Mouse (Mus musculus) midbrain, postnatal 0 days (tissue): ENCODE data around the gene Gm5129. TPM values are rescaled to one million over a fixed set of nuclear protein-coding genes. Genes with fewer than 3 reads are reported as not detected.

Experiments used
- ATAC-seq: fragments of 200-750 bp; cut with Nextera tagmentation; 2 replicates; pipeline ENCODE4 v1.8.0; 2017; ENCODE audit warnings: moderate number of reproducible peaks, mild to moderate bottlenecking, moderate TSS enrichment, moderate library complexity; ENCODE audit not compliant: low FRiP score
- DNase-seq: peaks from one replicate; pipeline ENCODE4 v3.0.0-alpha.2; 2015; ENCODE audit warnings: low spot score
- H3K27ac ChIP-seq: fragments of 300-500 bp; sonication (generic); 2 replicates; pipeline ENCODE4 v1.5.1; 2014; ENCODE audit warnings: low read depth, mild to moderate bottlenecking, low read length, mixed read lengths
- H3K27me3 ChIP-seq: fragments of 300-500 bp; sonication (generic); 2 replicates; pipeline ENCODE4 v1.6.1; 2014; ENCODE audit warnings: low read length, control low read depth, mixed read lengths; ENCODE audit not compliant: insufficient read depth
- H3K36me3 ChIP-seq: fragments of 300-500 bp; sonication (generic); 2 replicates; pipeline ENCODE4 v1.6.1; 2014; ENCODE audit warnings: low read length, control low read depth, mixed read lengths; ENCODE audit not compliant: insufficient read depth
- H3K4me1 ChIP-seq: fragments of 300-500 bp; sonication (generic); 2 replicates; pipeline ENCODE4 v1.6.1; 2014; ENCODE audit warnings: mild to moderate bottlenecking, control low read depth, antibody characterized with exemption, low read length, mixed read lengths; ENCODE audit not compliant: insufficient read depth
- H3K4me2 ChIP-seq: fragments of 300-500 bp; sonication (generic); 2 replicates; pipeline ENCODE4 v1.6.1; 2014; ENCODE audit warnings: low read depth, mild to moderate bottlenecking, low read length, mixed read lengths; ENCODE audit not compliant: poor library complexity, severe bottlenecking
- H3K4me3 ChIP-seq: fragments of 300-500 bp; sonication (generic); 2 replicates; pipeline ENCODE4 v1.5.1; 2014; ENCODE audit warnings: low read depth, mild to moderate bottlenecking, low read length, moderate library complexity
- H3K9ac ChIP-seq: fragments of 300-500 bp; sonication (generic); replicated peaks from 2 replicates; pipeline ENCODE4 v1.6.1; 2014; ENCODE audit warnings: mild to moderate bottlenecking, low read length, moderate library complexity, mixed read lengths; ENCODE audit not compliant: poor library complexity, severe bottlenecking
- H3K9me3 ChIP-seq: fragments of 300-500 bp; sonication (generic); 2 replicates; pipeline ENCODE4 v1.6.1; 2016; ENCODE audit warnings: low read length, control low read depth
- CTCF ChIP-seq: IDR thresholded peaks from 2 replicates; pipeline ENCODE4 v1.5.1; 2016; ENCODE audit warnings: antibody characterized with exemption, mild to moderate bottlenecking
- WGBS: fragments of 180-500 bp; shearing (Covaris S2); extraction: QIAGEN DNeasy Blood & Tissue Kit; methylation state at CpG from one replicate; pipeline ENCODE4 v1.1.7; 2014; 5-methylcytosine and 5-hydroxymethylcytosine counted together
- polyA plus RNA-seq: library from polyadenylated mRNA; unstranded; fragments of >200 nt; fragmentation: Nextera tagmentation; extraction: Ambion mirVana; gene quantifications from 2 replicates; pipeline ENCODE4 v1.2.1, GENCODE M21; 2015
- total RNA-seq: library from RNA; depleted of rRNA; stranded (reverse); fragments of >200 nt; gene quantifications from 2 replicates; pipeline ENCODE4 v1.2.3, GENCODE M21; 2014

Gm5129 gene
- total and polyA plus RNA-seq, 2 experiments from 2014 or later = not detected

DNA sequence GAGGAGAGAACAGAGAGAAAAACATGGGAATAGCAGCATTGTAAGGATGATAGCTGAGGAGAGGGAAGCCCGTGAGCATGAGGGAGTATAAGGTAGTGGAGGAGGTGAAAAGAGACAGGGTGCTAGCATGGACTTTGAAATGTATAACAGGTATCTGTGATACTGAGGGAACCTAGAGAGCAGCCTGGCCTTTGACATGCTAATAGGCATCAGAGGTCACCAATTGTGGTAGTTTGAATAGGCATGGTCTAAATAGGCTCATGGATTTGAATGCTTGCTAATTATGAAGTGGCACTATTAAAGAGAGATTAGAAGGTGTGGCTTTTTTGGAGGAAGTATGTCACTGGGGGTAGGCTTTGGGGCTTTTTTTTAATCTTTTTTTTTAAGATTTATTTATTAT lies 22.8 kb downstream of the Gm5129 start:
- ATAC-seq (no peak), DNase-seq (no peak)
- Histone ChIP-seq H3K36me3 (no peaks in the 10 kb centered on the region), H3K27ac (no peak overlapping the region), H3K27me3 (no peaks in the 10 kb centered on the region), H3K9me3 (no peaks in the 10 kb centered on the region), H3K4me1 (no peaks in the 10 kb centered on the region), H3K9ac (no peak overlapping the region), H3K4me2 (no peak overlapping the region), H3K4me3 (no peak overlapping the region)
- no peak for TF ChIP-seq CTCF
- WGBS = 76% methylated on average over 1 of the region's 1 CpGs

DNA sequence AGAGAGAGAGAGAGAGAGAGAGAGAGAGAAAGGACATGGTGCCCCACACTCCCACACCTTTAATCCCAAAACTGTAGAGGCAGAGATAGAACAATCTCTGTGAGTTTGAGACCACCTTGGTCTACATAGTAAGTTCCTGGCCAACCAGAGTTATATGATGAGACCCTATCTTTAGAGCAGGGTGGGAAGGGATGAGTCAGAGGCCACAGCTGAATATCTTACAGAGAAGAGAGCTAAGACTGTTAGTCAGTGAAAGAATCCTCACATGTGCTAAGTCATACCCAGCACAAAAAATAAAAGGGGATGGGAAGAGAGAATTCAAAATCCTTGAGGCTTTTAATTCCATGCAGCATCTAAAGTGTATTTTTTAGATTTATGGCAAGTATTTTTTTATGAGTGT lies 24.1 kb downstream of the Gm5129 start:
- no peak for TF ChIP-seq CTCF
- Histone ChIP-seq H3K4me3 (no peak overlapping the region), H3K4me1 (no peaks in the 10 kb centered on the region), H3K4me2 (no peak overlapping the region), H3K9ac (no peak overlapping the region), H3K36me3 (no peaks in the 10 kb centered on the region), H3K9me3 (no peaks in the 10 kb centered on the region), H3K27ac (no peak overlapping the region), H3K27me3 (no peaks in the 10 kb centered on the region)
- no peak for ATAC-seq
- no peak for DNase-seq

GRCm38 (mm10) chr5:29708258-29708657 lies 27.5 kb downstream of the Gm5129 start:
- ATAC-seq (no peak), DNase-seq (no peak)
- Histone ChIP-seq H3K27me3 (no peaks in the 10 kb centered on the region), H3K4me3 (no peak overlapping the region), H3K27ac (no peak overlapping the region), H3K36me3 (no peaks in the 10 kb centered on the region), H3K9me3 (no peaks in the 10 kb centered on the region), H3K9ac (no peak overlapping the region), H3K4me1 (no peaks in the 10 kb centered on the region), H3K4me2 (no peak overlapping the region)
- 35% methylated on average over 5 of the region's 5 CpGs for WGBS
- TF ChIP-seq CTCF = no peak

GRCm38 (mm10) chr5:29707241-29707640 lies 28.5 kb downstream of the Gm5129 start:
- ATAC-seq = no peak
- WGBS = 88% methylated on average over 4 of the region's 4 CpGs
- Histone ChIP-seq H3K27ac (no peak overlapping the region), H3K27me3 (no peaks in the 10 kb centered on the region), H3K9ac (no peak overlapping the region), H3K9me3 (no peaks in the 10 kb centered on the region), H3K4me3 (no peak overlapping the region), H3K36me3 (no peaks in the 10 kb centered on the region), H3K4me2 (no peak overlapping the region), H3K4me1 (no peaks in the 10 kb centered on the region)
- TF ChIP-seq CTCF = no peak
- no peak for DNase-seq

GRCm38 (mm10) chr5:29699520-29700202 lies 36.1 kb downstream of the Gm5129 start:
- Histone ChIP-seq H3K27me3 (no peaks in the 10 kb centered on the region), H3K9ac (no peak overlapping the region), H3K4me3 (no peak overlapping the region), H3K36me3 (no peaks in the 10 kb centered on the region), H3K4me2 (no peak overlapping the region), H3K9me3 (no peaks in the 10 kb centered on the region), H3K27ac (no peak overlapping the region), H3K4me1 (no peaks in the 10 kb centered on the region)
- ATAC-seq (no peak), DNase-seq (no peak)
- no peak for TF ChIP-seq CTCF
- WGBS = 80% methylated on average over 2 of the region's 2 CpGs

DNA sequence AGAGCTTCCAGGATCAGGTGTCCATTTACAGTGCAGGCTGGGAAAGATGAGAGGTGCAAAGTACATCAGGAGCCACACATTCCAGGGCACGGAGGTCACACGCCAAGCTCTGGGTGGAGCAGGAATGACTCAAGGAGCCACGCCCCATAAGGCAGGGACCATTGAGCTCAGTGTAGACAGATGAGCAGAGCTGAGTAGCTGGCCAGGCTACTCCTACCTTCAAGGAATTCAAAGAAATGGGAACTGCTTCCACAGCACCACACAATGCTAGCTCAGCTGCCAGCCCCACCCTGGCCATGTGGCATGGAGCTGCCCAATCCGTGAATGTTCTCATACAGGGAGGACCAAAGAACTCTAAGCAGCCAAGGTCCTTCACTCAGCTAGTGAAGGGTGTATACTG lies 37.2 kb downstream of the Gm5129 start:
- Histone ChIP-seq H3K9me3 (no peaks in the 10 kb centered on the region), H3K4me1 (no peaks in the 10 kb centered on the region), H3K4me3 (no peak overlapping the region), H3K27ac (no peak overlapping the region), H3K9ac (no peak overlapping the region), H3K4me2 (no peak overlapping the region), H3K36me3 (no peaks in the 10 kb centered on the region), H3K27me3 (no peaks in the 10 kb centered on the region)
- DNase-seq = no peak
- 83% methylated on average over 4 of the region's 4 CpGs for WGBS
- no peak for TF ChIP-seq CTCF
- ATAC-seq = no peak
